Mouse (Mus musculus) liver, adult 2 months (tissue): Measurements from ENCODE around the gene Polr2c. TPM values are rescaled to one million over a fixed set of nuclear protein-coding genes. Genes with fewer than 3 reads are reported as not detected.
A peak's percentile ranks its signal among the peaks of the same experiment; 100 is the strongest.

Experiments used
- DNase-seq: peaks from one replicate; pipeline ENCODE4 v3.0.0-alpha.2; 2011; ENCODE audit warnings: low read depth, low spot score; ENCODE audit errors: extremely low read depth
- H3K27ac ChIP-seq: fragments of 200-500 bp; replicated peaks from 2 replicates; pipeline ENCODE4 v1.5.1; 2012; ENCODE audit warnings: low read depth, mild to moderate bottlenecking, control low read depth, inconsistent platforms, low read length; ENCODE audit not compliant: insufficient read depth
- H3K27me3 ChIP-seq: fragments of 200-500 bp; 2 replicates; pipeline ENCODE4 v1.6.1; 2012; ENCODE audit warnings: mild to moderate bottlenecking, moderate library complexity, low read length, inconsistent platforms; ENCODE audit not compliant: control insufficient read depth, insufficient read depth
- H3K36me3 ChIP-seq: fragments of 200-500 bp; 2 replicates; pipeline ENCODE4 v1.6.1; 2012; ENCODE audit warnings: low read length, inconsistent platforms; ENCODE audit not compliant: control insufficient read depth, insufficient read depth
- H3K4me1 ChIP-seq: fragments of 200-500 bp; 2 replicates; pipeline ENCODE4 v1.6.1; 2011; ENCODE audit warnings: low read length; ENCODE audit not compliant: control insufficient read depth, insufficient read depth
- H3K4me3 ChIP-seq: fragments of 200-500 bp; 2 replicates; pipeline ENCODE4 v1.5.1; 2011; ENCODE audit warnings: low read depth, mild to moderate bottlenecking, control low read depth, low read length, moderate library complexity; ENCODE audit not compliant: insufficient read depth
- H3K79me2 ChIP-seq: fragments of 200-500 bp; 2 replicates; pipeline ENCODE4 v1.6.1; 2012; ENCODE audit warnings: inconsistent platforms, mild to moderate bottlenecking, low read length, moderate library complexity; ENCODE audit not compliant: control insufficient read depth, insufficient read depth
- H3K9ac ChIP-seq: fragments of 200-500 bp; 2 replicates; pipeline ENCODE4 v1.6.1; 2012; ENCODE audit warnings: low read depth, mild to moderate bottlenecking, control low read depth, inconsistent platforms, low read length
- CTCF ChIP-seq: fragments of 200-500 bp; IDR thresholded peaks from 2 replicates; pipeline ENCODE4 v1.5.1; 2011; ENCODE audit warnings: low read depth, low read length, control low read depth
- POLR2A ChIP-seq: fragments of 200-500 bp; IDR thresholded peaks from 2 replicates; pipeline ENCODE4 v1.6.1; 2011; ENCODE audit warnings: low read length, control low read depth; ENCODE audit not compliant: insufficient read depth; ENCODE audit errors: extremely low read depth
- WGBS: fragments of 180-500 bp; shearing (Covaris S2); methylation state at CpG from one replicate; pipeline ENCODE4 v1.1.7; 2018; 5-methylcytosine and 5-hydroxymethylcytosine counted together
- polyA plus RNA-seq: library from polyadenylated mRNA; depleted of rRNA; stranded (reverse); fragments of >200 nt; gene quantifications from 2 replicates; pipeline ENCODE4 v1.2.3, GENCODE M21; 2012; rRNA removed
- total RNA-seq: library from RNA; depleted of rRNA; stranded (reverse); fragments of >200 nt; gene quantifications from 2 replicates; pipeline ENCODE4 v1.2.3, GENCODE M21; 2014; rRNA removed

Polr2c gene
- 27.4 and 31.7 TPM in 2 replicates for total RNA-seq
- polyA plus RNA-seq = 44.1 and 47.3 TPM in 2 replicates

DNA sequence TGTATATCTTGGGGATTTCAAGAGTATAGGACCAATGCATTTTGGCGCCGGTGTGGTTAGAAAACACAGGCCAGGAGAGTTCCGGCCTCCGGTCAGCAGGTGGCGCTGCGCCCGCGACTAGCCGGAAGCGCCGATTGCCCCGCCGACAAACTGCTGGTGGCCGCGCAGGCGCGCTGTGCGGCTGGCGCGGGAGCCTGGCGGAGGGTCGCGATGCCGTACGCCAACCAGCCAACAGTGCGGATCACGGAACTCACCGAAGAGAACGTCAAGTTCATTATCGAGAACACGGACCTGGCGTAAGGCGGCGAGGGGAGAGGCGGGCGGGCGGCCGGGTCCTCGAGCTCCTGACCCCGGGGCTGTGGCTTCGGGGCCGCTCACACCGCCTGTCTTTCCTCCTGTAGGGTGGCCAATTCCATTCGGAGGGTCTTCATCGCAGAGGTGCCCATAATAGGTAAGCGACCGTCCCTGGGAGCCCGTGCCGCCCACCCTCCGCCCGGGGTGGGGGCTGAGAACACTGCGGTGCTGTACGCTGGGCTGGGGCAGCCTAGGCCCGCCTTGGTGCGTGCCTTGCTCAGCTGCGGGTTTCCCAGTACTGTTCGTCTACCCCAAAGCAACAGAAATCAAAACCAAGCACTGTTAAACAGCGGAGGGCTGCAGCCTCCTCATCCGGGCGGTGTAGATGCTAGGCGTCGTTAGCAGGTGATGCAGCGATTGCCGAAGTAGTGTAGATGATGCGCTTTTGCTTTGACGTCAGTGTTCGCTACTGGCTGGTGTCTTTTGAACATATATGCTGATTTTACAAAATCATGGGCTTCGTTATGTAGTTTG, at the start of gene Polr2c:
Gene Polr2c (plus strand): TSS at position 105 of the 828 bp plus-strand sequence.
- H3K36me3 ChIP-seq = peaks cover 19% of the 10 kb centered on the region

DNA sequence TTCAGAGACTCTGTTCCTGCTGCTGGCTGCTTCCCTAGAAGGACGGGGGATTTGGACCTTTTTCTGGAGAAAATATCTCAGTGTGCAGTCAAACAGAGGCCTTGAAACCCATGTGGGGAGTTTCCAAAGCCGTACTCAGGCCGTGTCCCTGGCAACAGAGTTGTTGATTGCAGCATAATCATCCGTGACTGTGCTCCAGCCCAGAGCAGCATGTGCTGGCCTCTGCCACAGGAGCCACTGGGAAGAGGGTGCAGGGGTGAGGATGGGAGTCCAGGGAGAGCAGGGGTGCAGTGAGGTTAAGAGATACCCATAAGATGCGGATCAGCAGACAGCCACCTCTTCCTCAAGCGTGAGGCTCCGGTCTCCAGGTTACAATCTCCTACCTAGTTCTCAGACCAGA, 49.7 kb upstream of the Polr2c start:
- no peak for DNase-seq
- no peaks in the 10 kb centered on the region for H3K36me3 ChIP-seq
- 64% methylated on average over 7 of the region's 7 CpGs for WGBS

More for the DNA sequence above, at the start of gene Polr2c:
- peak within 1 kb of the TSS; percentile 58 for H3K27ac ChIP-seq
- peak; percentile 7 for DNase-seq
- no peaks in the 10 kb centered on the region for H3K27me3 ChIP-seq
- H3K4me3 ChIP-seq = peak within 1 kb of the TSS; percentile 100
- TF ChIP-seq CTCF (peak; percentile 88), POLR2A (0 out of 2 replicates have a peak, but pooled peaks have one; percentile 40)
- peaks cover 8% of the 10 kb centered on the region for H3K79me2 ChIP-seq
- WGBS = under 1% methylated on average over 68 of the region's 68 CpGs
- H3K9ac ChIP-seq = peak within 1 kb of the TSS; percentile 98
- no peaks in the 10 kb centered on the region for H3K4me1 ChIP-seq

DNA sequence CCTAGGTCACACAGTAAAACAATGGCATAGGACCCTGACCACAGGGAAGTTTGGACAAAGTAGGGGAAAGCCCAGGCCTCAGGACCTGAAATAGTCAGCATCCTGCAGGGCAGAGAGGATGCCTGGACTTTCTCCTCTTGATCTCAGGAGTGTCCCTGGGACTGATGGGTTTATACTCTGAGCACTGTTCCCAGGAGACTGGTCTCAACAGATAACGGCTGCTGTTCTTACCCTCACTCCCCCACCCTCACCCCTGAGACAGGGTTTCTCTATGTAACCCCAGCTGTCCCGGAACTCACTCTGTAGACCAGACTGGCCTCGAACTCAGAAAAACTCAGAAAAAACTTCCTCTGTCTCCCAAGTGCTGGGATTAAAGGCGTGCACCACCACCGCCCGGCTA, 48.9 kb upstream of the Polr2c start:
- Histone ChIP-seq H3K36me3 (no peaks in the 10 kb centered on the region), H3K9ac (no peak overlapping the region), H3K4me3 (no peak overlapping the region), H3K79me2 (no peaks in the 10 kb centered on the region), H3K27me3 (no peaks in the 10 kb centered on the region), H3K27ac (no peak overlapping the region), H3K4me1 (no peaks in the 10 kb centered on the region)
- WGBS = 86% methylated on average over 6 of the region's 6 CpGs
- TF ChIP-seq POLR2A (no peak), CTCF (no peak)
- no peak for DNase-seq

More for the DNA sequence above, 49.7 kb upstream of the Polr2c start:
- no peaks in the 10 kb centered on the region for H3K4me1 ChIP-seq
- no peak overlapping the region for H3K9ac ChIP-seq
- H3K4me3 ChIP-seq = no peak overlapping the region
- H3K27ac ChIP-seq = no peak overlapping the region
- no peaks in the 10 kb centered on the region for H3K27me3 ChIP-seq
- H3K79me2 ChIP-seq = no peaks in the 10 kb centered on the region
- no peak for TF ChIP-seq POLR2A
- TF ChIP-seq CTCF = no peak

DNA sequence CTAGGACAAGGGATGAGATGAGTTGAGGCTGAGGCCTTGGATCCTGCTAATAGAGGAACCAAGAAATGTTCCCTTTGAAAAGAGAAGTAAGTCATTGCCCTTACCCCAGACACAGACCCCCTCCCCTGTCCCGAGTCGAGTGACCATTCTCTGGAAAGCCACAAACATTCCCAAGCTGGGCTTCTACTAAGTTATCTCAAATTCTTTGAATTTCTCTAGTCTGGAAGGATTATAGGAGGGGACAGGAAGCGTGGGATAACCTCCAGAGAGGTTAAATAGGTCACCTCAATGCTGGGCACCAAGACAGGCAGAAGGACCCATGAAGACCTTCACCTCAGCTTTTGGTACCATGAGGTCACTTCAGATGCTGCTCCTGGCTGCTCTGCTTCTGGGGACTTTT, 47.1 kb upstream of the Polr2c start, which contains the start of gene Ccl17:
Gene Ccl17 (plus strand): TSS at position 301 of the 400 bp plus-strand sequence.
- H3K9ac ChIP-seq = no peak within 1 kb of the TSS
- no peak within 1 kb of the TSS for H3K4me3 ChIP-seq
- H3K27ac ChIP-seq = no peak within 1 kb of the TSS
- no peaks in the 10 kb centered on the region for H3K79me2 ChIP-seq
- H3K27me3 ChIP-seq = no peaks in the 10 kb centered on the region
- 61% methylated on average over 3 of the region's 3 CpGs for WGBS
- no peak for DNase-seq
- H3K36me3 ChIP-seq = no peaks in the 10 kb centered on the region
- no peak for TF ChIP-seq POLR2A
- TF ChIP-seq CTCF = no peak
- no peaks in the 10 kb centered on the region for H3K4me1 ChIP-seq

DNA sequence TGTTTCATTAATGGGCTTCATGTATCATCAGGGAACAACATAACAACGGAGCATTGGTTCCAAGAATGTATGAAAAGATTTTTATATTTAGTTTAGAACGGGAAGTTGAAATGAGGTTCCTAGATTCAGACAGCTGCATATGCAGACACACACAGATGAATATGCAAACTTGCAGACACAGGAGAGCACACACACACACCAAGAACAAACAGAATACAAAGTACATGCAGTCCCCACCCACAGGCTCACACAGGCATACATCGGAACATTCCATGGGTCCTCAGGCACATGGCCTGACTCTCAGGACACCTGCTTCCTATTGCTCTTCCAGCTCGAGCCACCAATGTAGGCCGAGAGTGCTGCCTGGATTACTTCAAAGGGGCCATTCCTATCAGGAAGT, 46.4 kb upstream of the Polr2c start:
- H3K9ac ChIP-seq = no peak overlapping the region
- TF ChIP-seq POLR2A = no peak
- TF ChIP-seq CTCF = no peak
- WGBS = 75% methylated on average over 5 of the region's 5 CpGs
- H3K27ac ChIP-seq = no peak overlapping the region
- no peaks in the 10 kb centered on the region for H3K79me2 ChIP-seq
- no peaks in the 10 kb centered on the region for H3K36me3 ChIP-seq
- DNase-seq = no peak
- no peak overlapping the region for H3K4me3 ChIP-seq
- no peaks in the 10 kb centered on the region for H3K27me3 ChIP-seq
- no peaks in the 10 kb centered on the region for H3K4me1 ChIP-seq

DNA sequence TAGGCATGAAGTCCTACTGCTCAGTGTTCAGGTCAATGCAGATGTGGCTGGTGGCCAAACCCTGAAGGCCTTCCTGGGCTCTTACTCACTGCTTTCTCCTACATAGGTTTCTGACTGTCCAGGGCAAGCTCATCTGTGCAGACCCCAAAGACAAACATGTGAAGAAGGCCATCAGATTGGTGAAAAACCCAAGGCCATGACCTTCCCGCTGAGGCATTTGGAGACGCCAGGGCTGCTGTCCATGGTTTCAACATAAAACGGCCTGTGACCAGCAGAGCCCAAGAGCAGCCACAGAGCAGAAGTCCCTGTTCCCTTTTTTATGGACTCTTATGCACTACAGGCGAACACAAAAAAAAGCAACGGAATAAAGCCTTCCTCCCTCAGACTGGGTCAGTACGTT, 45.6 kb upstream of the Polr2c start:
- peak; percentile 22 for DNase-seq
- WGBS = 76% methylated on average over 6 of the region's 6 CpGs
- Histone ChIP-seq H3K4me1 (no peaks in the 10 kb centered on the region), H3K36me3 (no peaks in the 10 kb centered on the region), H3K27ac (no peak overlapping the region), H3K9ac (no peak overlapping the region), H3K4me3 (no peak overlapping the region), H3K27me3 (no peaks in the 10 kb centered on the region), H3K79me2 (no peaks in the 10 kb centered on the region)
- TF ChIP-seq CTCF (no peak), POLR2A (no peak)
